Mouse (Mus musculus) spleen, postnatal 4 days (tissue): ENCODE results near the gene Ttc7b.

Experiments
- DNase-seq, 2 experiments: peaks; one replicate each; pipeline ENCODE4 v3.0.0; 2022; ENCODE audit warnings: low spot score in 2 of 2

Ttc7b gene

DNA sequence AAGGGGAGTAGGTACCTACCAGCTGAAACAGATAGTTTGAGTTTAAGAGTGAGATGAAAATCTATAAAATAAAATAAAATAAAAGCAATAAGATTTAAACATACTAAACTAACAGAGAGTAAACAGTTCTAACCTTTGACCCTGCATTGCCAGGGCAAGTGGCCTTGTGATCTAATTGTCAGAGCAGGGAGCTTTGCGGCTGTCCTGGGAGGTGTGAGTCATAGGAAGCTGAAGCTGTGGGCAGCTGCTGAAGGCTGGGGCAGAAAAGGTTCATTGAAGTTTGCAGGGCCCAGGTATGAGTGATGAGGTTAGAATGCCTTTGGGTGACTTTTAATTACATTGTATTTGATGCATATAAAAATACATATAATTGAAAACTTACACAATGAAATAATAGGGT, 5.3 kb upstream of the Ttc7b start:
- no peak for DNase-seq

DNA sequence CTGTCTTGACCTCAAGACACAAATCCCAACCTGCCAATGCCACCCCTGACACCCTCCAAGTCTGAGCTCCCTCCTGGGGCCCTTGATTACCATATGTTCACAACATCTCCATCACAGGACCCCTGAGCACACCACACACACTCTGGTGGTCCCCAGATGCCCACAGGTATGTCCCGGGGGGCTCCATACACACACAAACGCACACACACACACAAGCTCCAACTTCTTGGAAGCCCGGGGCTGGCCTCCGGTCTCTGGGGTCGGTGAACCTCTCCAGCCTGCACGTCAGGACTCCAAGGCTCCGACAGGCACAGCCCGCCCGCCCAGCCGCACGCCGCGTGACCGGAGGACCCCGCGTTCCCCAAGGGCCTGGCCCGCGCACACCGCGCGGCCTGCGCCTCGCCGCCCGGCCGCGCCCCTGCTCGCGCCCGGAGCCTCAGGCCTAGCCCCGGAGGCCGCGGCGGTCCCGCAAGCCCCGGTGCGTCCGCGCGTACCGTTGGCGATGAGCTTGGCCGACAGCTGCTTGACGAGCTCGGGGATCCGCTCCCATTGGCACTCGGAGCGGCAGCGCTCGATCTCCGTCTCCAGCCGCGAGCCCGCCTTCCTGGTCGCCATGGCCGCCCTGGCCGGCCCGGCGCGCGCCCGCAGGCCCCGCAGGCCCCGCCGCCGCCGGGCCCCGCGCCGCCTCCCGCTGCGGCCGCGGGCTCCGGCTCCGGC, 391 bp downstream of the Ttc7b start:
- peak; percentile 25 to 75 for DNase-seq

DNA sequence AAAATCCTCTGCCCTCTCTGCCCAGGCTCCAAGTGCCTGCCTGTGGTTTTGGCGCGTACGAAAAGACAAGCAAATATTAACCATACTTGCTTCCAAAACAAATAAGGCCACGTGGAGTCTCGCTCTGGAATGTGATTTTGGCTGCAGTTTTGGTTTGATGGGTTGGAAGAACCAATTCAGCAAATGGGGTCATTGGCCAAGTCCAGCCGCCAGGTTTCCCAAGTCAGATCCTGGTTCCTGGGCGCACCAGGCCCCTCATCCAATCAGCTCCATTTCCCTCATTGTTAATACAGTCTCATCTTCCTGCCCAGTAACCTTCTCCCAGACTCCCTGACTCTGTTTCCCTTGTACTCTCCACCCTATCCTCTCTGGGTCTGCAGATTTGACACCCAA, 946 bp downstream of the Ttc7b start:
- no peak for DNase-seq

DNA sequence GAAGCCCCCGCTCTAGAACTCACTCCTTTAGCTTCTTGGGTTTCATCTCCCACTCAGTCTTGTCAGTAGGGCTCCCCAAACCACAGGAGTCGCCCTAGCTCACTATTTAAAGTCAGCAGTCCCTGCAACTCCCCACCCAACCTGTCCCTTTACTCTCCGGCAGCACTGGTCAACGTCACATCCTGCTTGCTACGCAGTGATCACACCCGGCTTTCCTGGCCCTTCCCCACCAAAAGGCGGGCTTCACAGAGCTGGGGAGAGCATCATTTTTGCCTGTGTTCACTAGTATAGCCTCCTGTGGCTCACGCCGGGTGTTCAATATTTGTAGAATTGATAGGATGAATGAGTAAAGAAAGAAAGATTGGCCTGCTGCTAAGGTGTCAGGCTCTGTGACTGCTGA, 3.3 kb downstream of the Ttc7b start:
- no peak for DNase-seq

DNA sequence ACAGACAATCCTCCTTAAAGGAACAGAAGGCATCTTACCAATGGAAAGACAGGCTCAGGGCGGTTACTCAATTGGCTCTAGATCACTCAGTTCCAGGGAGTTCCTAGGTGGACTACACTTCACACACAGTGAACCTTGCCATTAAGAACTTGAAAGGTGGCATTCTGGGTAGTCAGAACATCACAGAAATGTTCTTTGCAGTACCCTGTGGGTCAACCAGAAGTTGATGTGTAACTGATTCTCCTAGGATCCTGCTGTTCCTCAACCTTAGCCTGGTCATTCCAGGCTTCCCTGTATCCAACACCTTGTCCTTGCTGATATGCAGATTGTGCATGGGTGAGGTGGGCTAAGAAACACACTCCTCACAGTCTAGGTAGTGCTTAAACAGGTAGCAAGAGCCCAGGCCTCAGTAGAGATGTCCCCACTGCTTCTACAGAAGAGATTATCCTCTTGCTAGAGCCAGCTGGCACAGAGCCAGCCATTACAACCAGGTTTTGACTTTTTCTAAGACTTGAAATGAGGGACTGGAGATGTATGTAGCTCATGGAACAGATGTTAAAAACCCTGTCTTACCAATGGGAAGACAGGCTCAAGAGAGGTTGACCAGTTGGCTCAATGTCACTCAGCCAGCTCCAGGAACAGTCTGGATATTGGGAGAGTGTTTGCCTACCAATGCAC, 4.3 kb downstream of the Ttc7b start:
- DNase-seq: no peak

DNA sequence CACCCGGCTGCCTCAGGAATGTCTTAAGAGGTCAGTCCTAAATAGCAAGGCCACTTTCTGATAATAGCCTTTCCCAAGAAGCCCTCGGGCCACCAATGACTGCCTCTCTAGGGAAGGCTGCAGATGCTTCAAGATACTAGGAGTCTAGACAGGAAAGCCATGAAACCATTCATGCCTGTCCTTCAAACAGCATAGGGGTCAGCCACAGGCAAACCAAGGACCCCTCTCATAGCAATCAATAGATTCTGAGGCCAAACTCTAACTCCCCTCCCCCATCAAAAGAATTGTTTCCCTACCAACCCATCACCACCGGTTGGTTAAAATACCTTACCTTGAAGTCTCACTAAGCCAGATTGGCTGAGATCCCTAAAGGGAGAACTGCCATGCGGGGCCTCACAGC, 5.1 kb downstream of the Ttc7b start:
- no peak for DNase-seq

DNA sequence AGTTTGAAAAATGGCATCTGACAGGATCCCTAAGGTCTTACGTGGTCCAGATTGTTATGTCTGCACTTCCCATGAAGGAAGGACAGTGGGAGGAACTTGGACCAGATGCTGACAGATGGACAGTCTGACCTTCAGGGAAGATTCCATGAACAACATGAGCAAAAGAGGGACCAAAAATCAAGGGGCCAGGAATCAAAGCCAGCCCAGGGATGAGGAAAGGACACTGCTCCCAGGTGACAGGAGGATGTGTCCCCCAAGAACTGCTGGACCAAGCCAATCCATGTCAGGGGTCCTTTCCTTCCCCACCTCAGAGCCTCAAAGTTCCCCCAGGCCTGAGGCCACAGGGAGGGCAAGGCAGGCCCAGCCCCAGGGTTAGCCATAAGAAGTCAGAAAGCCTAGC, 6.0 kb downstream of the Ttc7b start:
- DNase-seq: no peak

DNA sequence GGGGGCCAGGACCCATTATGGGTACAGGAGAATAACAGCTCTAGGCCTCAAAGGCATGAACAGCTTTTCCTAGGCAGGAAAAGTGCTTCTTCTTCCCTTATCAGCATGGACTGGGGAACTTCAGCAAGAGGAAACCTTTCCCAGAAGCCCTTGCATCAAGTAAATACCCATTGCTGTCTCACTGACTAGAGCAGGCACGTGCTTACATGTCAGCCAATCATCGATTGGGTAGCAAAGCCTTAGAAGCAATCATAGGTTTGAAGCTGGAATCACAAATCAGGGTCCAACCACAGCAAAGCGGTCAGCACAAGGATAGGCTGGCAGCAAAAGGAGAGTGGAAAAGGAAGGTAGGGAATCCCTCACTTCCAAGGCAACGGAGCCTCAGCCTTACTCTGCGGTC, 7.5 kb downstream of the Ttc7b start:
- no peak for DNase-seq

DNA sequence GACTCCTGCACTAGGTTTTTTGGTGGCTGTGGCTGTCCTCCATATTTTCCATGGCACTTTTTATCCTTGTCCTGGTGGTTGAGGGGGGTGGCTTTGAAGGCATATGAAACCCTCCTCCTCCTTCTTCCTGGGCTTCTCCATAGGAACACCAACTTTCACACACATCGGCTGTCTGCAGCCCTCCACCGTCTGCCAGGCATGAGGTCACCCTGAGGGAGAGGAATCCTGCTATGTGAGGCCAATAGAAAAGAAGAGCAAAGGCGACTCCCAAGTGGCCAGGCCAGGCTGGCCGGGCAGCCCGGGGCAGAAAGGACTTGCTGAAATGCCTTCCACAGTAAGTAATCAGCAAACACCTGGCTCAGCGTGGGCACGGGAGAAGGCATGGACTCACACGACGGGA, 8.0 kb downstream of the Ttc7b start:
- no peak for DNase-seq

DNA sequence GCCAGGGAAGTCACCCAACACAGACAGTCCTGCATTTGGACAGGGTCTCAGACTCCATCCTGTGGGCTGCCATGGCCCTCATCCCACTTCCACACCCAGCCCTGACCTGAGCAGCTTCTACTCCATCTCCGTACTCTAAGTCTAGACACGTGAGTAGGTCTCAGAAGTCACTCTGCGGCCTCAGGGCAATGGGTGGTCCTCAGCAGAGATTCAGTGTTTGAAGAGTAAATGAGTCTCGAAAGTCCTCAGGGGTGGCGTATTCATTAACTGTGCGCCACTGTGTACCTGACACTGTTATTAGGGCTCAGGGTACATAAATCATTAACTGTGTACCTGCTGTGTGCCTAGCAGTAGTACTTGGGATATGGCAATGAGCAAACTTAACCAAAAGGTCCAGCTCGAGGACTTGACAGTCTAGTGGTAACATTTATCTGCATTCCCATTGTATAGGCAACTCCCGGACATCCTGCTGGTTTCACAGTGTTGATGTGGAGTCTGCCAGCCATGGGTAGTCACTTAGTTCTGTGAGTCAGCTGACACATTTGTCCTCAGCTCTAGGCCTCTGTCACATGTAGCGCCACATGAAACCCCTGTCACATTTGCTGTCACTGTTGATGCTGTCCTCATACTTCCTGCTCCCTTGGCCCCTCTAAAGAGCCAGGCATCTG, 10.9 kb downstream of the Ttc7b start:
- no peak for DNase-seq

DNA sequence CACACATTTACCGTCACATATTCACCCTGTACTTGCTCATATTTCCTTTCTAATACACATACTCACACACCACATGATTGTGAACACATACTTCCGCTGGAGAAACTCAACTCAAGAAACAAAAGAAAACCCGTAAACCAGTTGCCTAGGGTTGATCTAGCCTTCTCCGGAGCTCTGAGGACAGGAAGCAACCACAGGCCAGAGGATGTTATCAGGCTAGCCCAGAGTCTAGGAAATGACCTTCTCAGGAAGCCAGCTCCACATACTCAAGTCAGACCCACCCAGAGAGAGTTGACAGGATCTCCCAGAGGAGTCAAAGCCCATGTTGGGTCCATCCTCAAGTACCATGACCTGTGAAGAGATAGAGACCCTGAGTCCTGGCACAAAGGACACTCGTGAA, 12.0 kb downstream of the Ttc7b start:
- DNase-seq: no peak

DNA sequence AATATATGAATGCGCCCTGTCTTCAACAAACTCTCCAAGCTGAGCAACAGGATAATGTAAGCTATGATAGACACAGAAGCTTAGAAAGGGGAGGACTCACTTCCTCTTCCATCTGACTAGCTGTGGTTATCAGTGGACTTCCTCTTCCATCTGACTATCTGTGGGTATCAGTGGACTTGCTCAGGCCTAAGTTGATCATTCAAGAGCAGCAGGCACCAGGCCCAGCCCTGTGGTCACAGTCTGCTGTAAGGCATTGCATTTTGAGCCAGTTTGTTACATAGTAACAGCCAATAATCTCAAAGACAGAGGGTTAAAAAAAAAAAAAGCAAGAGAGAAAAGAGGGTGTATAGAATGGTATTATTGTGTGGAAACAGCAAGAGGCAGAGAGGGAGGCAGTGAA, 15.1 kb downstream of the Ttc7b start:
- DNase-seq: no peak

DNA sequence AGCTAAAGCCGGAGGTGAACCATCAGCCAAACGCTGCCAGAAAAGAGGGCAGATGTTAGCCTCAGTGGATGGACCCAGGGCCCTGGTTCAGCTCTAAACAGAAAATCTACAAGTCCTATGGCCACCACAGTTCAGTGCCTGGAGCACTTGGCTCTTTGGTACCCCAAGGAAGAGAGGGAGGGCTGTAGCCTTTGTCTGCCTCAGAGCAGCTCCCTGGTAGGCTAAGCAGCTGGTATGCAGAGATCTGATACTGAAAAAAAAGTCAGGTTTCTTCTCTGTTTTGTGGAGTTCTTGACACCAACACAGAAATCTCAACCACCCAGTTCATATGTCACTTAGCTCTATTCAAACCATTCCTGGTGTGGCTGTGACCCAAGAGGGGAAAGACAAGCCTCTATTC, 16.0 kb downstream of the Ttc7b start:
- DNase-seq: no peak

DNA sequence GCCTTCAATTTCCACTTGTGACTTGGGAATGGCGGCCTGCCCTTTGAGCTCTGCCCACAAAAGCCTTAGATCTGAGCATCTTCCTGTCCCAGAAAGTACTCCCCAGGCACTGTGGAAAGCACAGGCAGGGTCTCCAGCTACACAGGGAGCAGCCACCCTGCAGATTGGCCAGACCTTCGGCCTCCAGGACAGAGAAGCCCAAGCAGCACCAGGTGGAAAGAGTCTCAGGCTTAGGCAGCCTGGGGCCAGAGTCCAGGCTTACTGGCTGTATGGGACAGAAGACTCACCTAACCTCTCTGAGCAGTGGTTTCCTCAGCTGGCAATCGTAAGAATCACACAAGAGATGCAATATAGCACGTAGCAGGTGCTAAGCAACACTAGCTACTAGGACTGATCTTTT, 17.0 kb downstream of the Ttc7b start:
- no peak for DNase-seq

DNA sequence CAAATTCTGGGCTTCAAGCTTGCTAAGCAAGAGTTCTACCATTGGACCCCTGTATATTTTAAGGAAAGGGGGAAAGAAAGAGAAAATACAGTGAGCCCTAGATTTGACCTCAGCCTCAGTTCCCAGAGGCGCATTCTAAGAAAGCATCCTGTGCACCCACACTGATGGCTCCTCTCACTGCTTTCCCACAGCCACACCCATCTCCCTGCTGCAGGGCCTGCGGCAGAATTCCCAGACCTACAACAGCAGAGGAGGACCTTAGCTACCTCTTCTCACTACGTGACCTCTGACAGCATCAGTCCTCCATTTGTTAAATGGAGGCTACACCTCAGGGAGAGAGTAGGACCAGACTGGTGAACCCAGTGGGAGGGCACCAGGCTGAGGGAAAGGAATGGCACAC, 18.1 kb downstream of the Ttc7b start:
- no peak for DNase-seq

DNA sequence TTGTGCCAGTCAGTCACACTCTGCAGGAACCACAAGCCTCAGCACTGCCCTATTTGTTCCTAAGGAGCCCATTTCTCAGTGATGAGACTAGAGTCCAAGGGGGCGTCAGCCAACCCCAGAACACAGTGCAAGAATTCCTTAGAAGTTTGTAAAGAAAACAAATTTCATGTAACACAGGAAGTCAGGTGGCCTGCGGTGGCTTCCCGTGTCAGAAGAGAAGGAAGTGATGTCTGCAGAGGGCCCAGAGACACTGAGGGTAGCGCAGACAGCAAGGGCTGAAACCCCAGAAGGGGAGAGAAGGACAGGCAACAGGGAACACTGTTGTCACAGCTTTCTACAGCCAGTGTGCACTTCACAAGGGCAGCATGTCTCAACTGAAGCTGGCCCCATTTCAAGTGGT, 19.4 kb downstream of the Ttc7b start:
- DNase-seq: peak in 1 of 2 experiments; percentile 21

DNA sequence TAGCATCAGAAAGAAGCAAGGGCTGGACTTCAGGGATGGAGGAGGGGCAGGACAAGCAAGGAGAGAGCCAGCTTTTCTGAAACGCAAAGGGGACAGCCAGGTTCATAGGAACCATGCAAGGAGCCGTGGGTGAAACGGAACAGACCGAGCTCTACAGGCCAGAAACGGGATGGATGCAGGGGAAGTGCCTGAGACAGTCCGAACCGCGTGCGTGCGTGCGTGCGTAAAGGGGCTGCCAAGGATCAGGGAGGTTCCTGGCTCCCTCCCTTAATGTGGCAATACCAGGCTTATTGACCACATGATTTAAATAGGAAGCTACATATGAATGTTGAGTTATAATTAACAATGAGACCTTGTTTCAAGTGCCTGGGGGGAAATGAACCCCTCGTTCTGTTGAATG, 21.2 kb downstream of the Ttc7b start:
- no peak for DNase-seq

DNA sequence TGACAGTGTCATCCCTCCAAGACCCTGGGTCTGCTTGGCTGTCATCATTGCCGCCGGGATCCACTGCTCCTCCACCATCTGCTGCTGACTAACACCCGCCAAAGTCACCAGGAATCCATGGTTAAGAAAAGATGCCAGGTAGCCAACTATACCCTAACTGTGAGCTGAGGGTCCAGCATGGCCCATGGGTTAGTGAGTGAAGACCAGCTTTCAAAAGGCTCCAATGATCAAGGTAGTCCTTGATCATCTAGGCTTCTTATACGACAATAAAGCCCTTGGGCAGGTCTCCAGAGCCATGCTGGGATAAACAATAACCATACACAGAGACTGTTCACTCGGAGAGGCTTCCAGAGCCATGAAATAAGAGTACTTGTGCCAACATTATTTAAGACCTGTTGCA, 22.6 kb downstream of the Ttc7b start:
- DNase-seq: no peak

DNA sequence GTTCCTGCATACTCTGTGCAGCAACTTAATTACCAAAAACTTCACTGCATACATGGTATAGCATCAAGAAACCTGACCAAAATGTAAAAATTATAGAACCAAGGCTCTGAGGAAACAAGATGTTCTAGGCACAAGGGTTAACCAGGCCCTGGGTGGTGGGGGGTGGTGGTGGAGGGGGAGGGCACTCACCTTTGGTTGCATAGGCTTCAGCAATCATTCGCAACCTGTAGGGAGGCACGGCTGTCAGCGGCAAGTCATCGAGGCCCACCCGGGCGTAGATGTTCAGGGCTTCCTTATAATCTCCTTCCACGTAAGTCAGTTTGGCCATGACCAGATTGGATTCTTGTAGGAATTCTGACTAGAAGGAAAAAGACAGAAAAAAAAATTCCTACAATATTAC, 25.5 kb downstream of the Ttc7b start:
- DNase-seq: no peak

DNA sequence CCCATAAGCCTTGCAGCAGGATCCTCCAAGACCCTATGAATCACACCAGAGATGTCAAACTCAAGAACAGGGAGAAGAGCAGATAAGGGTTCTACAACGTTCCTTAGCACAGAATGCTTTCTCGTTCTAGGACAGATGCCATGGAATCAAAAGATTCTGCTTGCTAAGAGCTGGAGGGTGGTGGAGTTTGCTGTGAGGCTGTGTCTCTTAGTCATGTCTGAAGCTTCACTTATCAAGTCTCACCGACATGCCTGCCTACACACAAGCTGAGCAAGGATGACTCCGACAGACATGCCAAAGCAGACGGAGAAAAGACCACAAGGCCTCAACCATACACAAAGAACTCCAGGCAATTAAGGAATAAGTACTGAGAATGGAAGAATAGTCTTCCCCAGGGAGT, 27.4 kb downstream of the Ttc7b start:
- no peak for DNase-seq

DNA sequence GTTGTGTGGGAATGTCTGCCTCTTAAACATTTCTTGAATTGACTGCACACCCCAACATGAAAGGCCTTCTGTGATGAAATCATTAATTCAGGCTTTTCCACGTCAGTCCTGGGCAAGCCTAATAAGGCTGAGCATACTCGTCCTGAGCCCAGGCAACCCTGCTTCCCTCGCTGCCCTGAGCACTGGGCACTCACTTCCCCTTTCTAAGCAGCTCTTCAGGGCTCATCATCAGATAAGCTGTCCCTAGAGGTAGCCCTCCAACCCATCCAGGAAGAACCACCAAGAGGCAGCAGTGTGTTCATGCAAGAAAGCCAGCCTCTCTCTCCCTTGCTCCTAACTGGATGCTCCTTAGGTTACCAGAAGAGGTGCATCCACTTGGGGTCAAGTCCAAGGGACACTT, 27.9 kb downstream of the Ttc7b start:
- no peak for DNase-seq

DNA sequence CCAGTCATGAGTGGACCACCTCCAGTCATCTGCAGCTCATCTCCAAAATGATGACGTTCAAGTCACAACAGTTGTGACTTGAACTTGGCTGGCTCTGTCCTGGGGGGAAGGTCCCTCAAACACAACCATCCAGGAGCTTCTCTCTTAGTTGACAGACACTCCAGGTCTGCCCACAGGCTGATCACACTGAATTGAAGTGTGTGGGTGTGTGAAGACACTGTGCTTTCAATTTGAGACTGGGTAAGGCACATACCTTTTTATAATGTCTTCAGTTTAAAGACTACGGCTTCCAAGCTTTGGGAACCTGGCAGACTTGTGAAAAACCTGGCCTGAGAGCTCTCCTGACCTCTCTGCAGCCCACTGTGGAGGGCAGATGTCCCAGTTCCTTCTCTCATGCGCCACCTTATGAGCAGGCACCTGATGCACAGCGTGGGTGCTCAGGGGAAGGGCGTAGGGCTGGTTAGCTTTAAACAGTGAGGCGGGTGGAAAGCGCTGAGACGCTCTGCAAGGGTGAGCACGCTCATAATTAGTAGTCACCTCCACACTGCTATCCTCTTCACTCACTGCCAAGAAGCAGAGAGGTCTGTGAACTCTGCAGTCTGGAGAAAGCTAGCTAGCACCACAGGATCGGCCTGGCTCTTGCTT, 28.5 kb downstream of the Ttc7b start:
- no peak for DNase-seq

DNA sequence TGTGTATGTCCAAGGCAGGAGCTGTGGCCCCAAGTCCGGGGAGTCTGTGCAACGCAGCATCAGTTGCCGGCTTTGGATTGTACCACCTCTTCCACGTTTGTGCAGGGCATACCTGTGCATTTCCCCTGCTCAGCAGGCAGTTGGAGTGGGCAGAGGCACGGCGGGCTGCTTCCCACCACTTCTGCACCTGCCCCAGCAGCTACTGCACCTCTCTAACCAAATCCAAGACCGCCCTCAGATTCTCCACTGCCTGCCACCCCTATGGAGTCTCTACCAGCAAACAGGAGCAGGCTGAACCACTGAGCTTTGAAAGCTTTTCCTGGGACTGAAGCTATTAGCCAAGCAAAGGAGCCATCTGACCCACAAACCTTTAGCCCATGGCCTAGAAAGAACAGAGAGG, 30.8 kb downstream of the Ttc7b start:
- no peak for DNase-seq
